Comparison of ENCODE assay signal across 8 mouse cellular contexts in the genomic region with DNA sequence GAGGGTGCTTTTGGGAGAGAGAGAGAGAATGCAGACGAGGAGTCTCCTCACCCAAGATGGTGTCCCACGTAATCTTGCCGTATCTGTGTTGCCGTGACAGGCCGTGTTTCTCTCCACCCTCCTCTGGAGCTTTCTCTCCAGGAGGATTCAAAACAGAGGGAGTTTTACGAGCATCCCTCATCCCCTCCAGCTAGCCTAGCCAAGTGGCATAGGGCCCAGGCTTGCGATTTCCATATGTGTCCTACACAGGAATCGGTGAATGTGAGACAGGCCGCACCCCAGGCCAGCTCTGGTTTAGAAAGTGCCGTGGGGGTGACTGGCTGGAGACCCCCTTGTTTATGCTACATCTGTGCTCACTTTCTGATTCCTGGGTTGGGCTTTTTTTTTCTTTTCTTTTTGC.
A peak's percentile ranks its signal among the peaks of the same experiment; 100 is the strongest.
DNase-seq lines count a peak whose midpoint lies in the region.
"Had no signal": no experiment of that assay in that cellular context is flagged by ENCODE, and none has a peak within 500 bp of the region (broad histone marks: within the 10 kb centered on the region; RNA-seq: fewer than 3 reads in every experiment).

No protein-coding gene starts in this region.

- DNase-seq in heart, postnatal 10 days, result peak; percentile 31 to 34
- no peak for DNase-seq in heart, embryonic 10.5 days (ENCODE audit: low spot score)
- DNase-seq in right cerebral cortex, postnatal 4 days, result peak; percentile 36
- no peak for DNase-seq in right cerebral cortex, postnatal 14 days
- DNase-seq in gastrocnemius, postnatal 4 days (ENCODE audit: low spot score in 2 of 2), result peak; percentile 53 to 76
- no peak for DNase-seq in thymus, postnatal 36 days
- no peak for DNase-seq in B cell, adult 2 months

- peaks cover 44% of the 10 kb centered on the region for H3K4me1 ChIP-seq in heart, embryonic 10.5 days

- no peak overlapping the region for H3K27ac ChIP-seq in heart, embryonic 10.5 days
- H3K27ac ChIP-seq: midbrain, embryonic 12.5 days had no signal

- no peaks in the 10 kb centered on the region for H3K9me3 ChIP-seq in heart, embryonic 10.5 days
- H3K9me3 ChIP-seq: midbrain, embryonic 12.5 days had no signal

- intact Hi-C loops in heart, postnatal 10 days (cut with DNase I), result no loop called here

- 83% methylated on average over 10 of the region's 10 CpGs for whole genome bisulfite sequencing in heart, embryonic 10.5 days

- H3K4me3 ChIP-seq in heart, embryonic 10.5 days, result no peak overlapping the region
- H3K4me3 ChIP-seq: midbrain, embryonic 12.5 days had no signal

- no peaks in the 10 kb centered on the region for H3K36me3 ChIP-seq in heart, embryonic 10.5 days

- no peaks in the 10 kb centered on the region for H3K27me3 ChIP-seq in heart, embryonic 10.5 days (ENCODE audit: insufficient read depth, poor library complexity, severe bottlenecking)
- H3K27me3 ChIP-seq: midbrain, embryonic 12.5 days had no signal

Comparison
In these comparisons a context has a peak if more than half of its experiments do, and no peak if none do; other contexts are left out.
1. DNase-seq: peak in heart, postnatal 10 days (2 of 2), right cerebral cortex, postnatal 4 days (single experiment) and gastrocnemius, postnatal 4 days (2 of 2); none in heart, embryonic 10.5 days (single experiment), right cerebral cortex, postnatal 14 days (single experiment), thymus, postnatal 36 days (0 of 2) and B cell, adult 2 months (0 of 2).